Mouse (Mus musculus): ENCODE results near the gene Parp8. TPM values are rescaled to one million over a fixed set of nuclear protein-coding genes. Genes with fewer than 3 reads are reported as not detected.

Parp8 gene
- total and polyA plus RNA-seq, 3 experiments, result 7.9 to 9.5 (median 9.2) TPM

- TF ChIP-seq POLR2A (IDR thresholded peaks at IDR 0.05; ENCODE audit: insufficient read depth, low read depth, low read length) (no peak), EP300 (IDR thresholded peaks at IDR 0.05; ENCODE audit: insufficient read depth, low read depth, low read length) (no peak), CTCF (IDR thresholded peaks at IDR 0.05) (no peak)
- intact Hi-C loops (cut with DNase I), result no loop called here
- Histone ChIP-seq H3K27ac (no peak overlapping the region), H3K27me3 (ENCODE audit: control insufficient read depth, insufficient read depth, low read length) (no peaks in the 10 kb centered on the region), H3K9ac (ENCODE audit: low read depth, low read length) (no peak overlapping the region), H3K4me1 (ENCODE audit: control insufficient read depth, insufficient read depth, low read length) (no peaks in the 10 kb centered on the region; the same call in 1 of the 2 replicates), H3K4me3 (no peak overlapping the region), H3K79me2 (replicated peaks; ENCODE audit: control insufficient read depth, insufficient read depth, low read length) (no peaks in the 10 kb centered on the region), H3K36me3 (ENCODE audit: control insufficient read depth, insufficient read depth, low read length) (no peaks in the 10 kb centered on the region)
- 76% methylated on average over 5 of the region's 5 CpGs for WGBS
- DNase-seq, result peak in 1 of 2 experiments; percentile 26
These were observed 8.5 kb upstream of the Parp8 start for GRCm38 (mm10) chr13:117033676-117034308.

GRCm38 (mm10) chr13:117032402-117032801, 7.1 kb upstream of the Parp8 start:
- no peak overlapping the region for H3K4me3 ChIP-seq

GRCm38 (mm10) chr13:117031546-117031945, 6.2 kb upstream of the Parp8 start:
- no peak overlapping the region for H3K4me3 ChIP-seq
- WGBS, result 61% methylated on average over 6 of the region's 6 CpGs
- TF ChIP-seq EP300 (IDR thresholded peaks at IDR 0.05; ENCODE audit: insufficient read depth, low read depth, low read length), result no peak
- TF ChIP-seq POLR2A (IDR thresholded peaks at IDR 0.05; ENCODE audit: insufficient read depth, low read depth, low read length), result no peak
- TF ChIP-seq CTCF (IDR thresholded peaks at IDR 0.05), result no peak

More at GRCm38 (mm10) chr13:117032402-117032801, 7.1 kb upstream of the Parp8 start:
- Histone ChIP-seq H3K27me3 (ENCODE audit: control insufficient read depth, insufficient read depth, low read length) (no peaks in the 10 kb centered on the region), H3K9ac (ENCODE audit: low read depth, low read length) (no peak overlapping the region), H3K4me1 (ENCODE audit: control insufficient read depth, insufficient read depth, low read length) (no peaks in the 10 kb centered on the region; the same call in 1 of the 2 replicates), H3K27ac (no peak overlapping the region), H3K36me3 (ENCODE audit: control insufficient read depth, insufficient read depth, low read length) (no peaks in the 10 kb centered on the region), H3K79me2 (replicated peaks; ENCODE audit: control insufficient read depth, insufficient read depth, low read length) (no peaks in the 10 kb centered on the region)
- intact Hi-C loops (cut with DNase I), result no loop called here
- no peak for TF ChIP-seq CTCF (IDR thresholded peaks at IDR 0.05)
- no peak for TF ChIP-seq EP300 (IDR thresholded peaks at IDR 0.05; ENCODE audit: insufficient read depth, low read depth, low read length)
- TF ChIP-seq POLR2A (IDR thresholded peaks at IDR 0.05; ENCODE audit: insufficient read depth, low read depth, low read length), result no peak
- no peak for DNase-seq
- 92% methylated on average over 1 of the region's 1 CpGs for WGBS

GRCm38 (mm10) chr13:117028221-117028620, 2.9 kb upstream of the Parp8 start:
- no peak for DNase-seq
- H3K36me3 ChIP-seq (ENCODE audit: control insufficient read depth, insufficient read depth, low read length), result no peaks in the 10 kb centered on the region
- H3K27me3 ChIP-seq (ENCODE audit: control insufficient read depth, insufficient read depth, low read length), result no peaks in the 10 kb centered on the region
- no peak for TF ChIP-seq EP300 (IDR thresholded peaks at IDR 0.05; ENCODE audit: insufficient read depth, low read depth, low read length)
- TF ChIP-seq POLR2A (IDR thresholded peaks at IDR 0.05; ENCODE audit: insufficient read depth, low read depth, low read length), result no peak
- no peak for TF ChIP-seq CTCF (IDR thresholded peaks at IDR 0.05)
- intact Hi-C loops (cut with DNase I), result loop anchor here (5.0 kb wide), 2 partner anchors 86 to 99 kb away; no protein-coding TSS in a partner anchor
- 52% methylated on average over 5 of the region's 5 CpGs for WGBS
- H3K27ac ChIP-seq, result no peak overlapping the region
- H3K4me3 ChIP-seq, result no peak overlapping the region
- H3K4me1 ChIP-seq (ENCODE audit: control insufficient read depth, insufficient read depth, low read length), result no peaks in the 10 kb centered on the region; the same call in 1 of the 2 replicates
- no peak overlapping the region for H3K9ac ChIP-seq (ENCODE audit: low read depth, low read length)
- H3K79me2 ChIP-seq (replicated peaks; ENCODE audit: control insufficient read depth, insufficient read depth, low read length), result no peaks in the 10 kb centered on the region

More at GRCm38 (mm10) chr13:117031546-117031945, 6.2 kb upstream of the Parp8 start:
- Histone ChIP-seq H3K79me2 (replicated peaks; ENCODE audit: control insufficient read depth, insufficient read depth, low read length) (no peaks in the 10 kb centered on the region), H3K36me3 (ENCODE audit: control insufficient read depth, insufficient read depth, low read length) (no peaks in the 10 kb centered on the region), H3K4me1 (ENCODE audit: control insufficient read depth, insufficient read depth, low read length) (no peaks in the 10 kb centered on the region; the same call in 1 of the 2 replicates), H3K9ac (ENCODE audit: low read depth, low read length) (no peak overlapping the region), H3K27ac (no peak overlapping the region), H3K27me3 (ENCODE audit: control insufficient read depth, insufficient read depth, low read length) (no peaks in the 10 kb centered on the region)
- no peak for DNase-seq
- intact Hi-C loops (cut with DNase I), result no loop called here

- intact Hi-C loops (cut with DNase I), result loop anchor here (5.0 kb wide), 2 partner anchors 85 to 100 kb away; no protein-coding TSS in a partner anchor
- no peak overlapping the region for H3K27ac ChIP-seq
- H3K4me1 ChIP-seq (ENCODE audit: control insufficient read depth, insufficient read depth, low read length), result no peaks in the 10 kb centered on the region; the same call in 1 of the 2 replicates
- no peaks in the 10 kb centered on the region for H3K36me3 ChIP-seq (ENCODE audit: control insufficient read depth, insufficient read depth, low read length)
- no peak overlapping the region for H3K4me3 ChIP-seq
- H3K27me3 ChIP-seq (ENCODE audit: control insufficient read depth, insufficient read depth, low read length), result no peaks in the 10 kb centered on the region
- TF ChIP-seq CTCF (IDR thresholded peaks at IDR 0.05) (no peak), POLR2A (IDR thresholded peaks at IDR 0.05; ENCODE audit: insufficient read depth, low read depth, low read length) (no peak), EP300 (IDR thresholded peaks at IDR 0.05; ENCODE audit: insufficient read depth, low read depth, low read length) (no peak)
- H3K9ac ChIP-seq (ENCODE audit: low read depth, low read length), result no peak overlapping the region
- no peaks in the 10 kb centered on the region for H3K79me2 ChIP-seq (replicated peaks; ENCODE audit: control insufficient read depth, insufficient read depth, low read length)
- no peak for DNase-seq
- 84% methylated on average over 9 of the region's 9 CpGs for WGBS
These were observed 2.0 kb upstream of the Parp8 start for GRCm38 (mm10) chr13:117027336-117027735.

- TF ChIP-seq CTCF (IDR thresholded peaks at IDR 0.05) (no peak), EP300 (IDR thresholded peaks at IDR 0.05; ENCODE audit: insufficient read depth, low read depth, low read length) (no peak), POLR2A (IDR thresholded peaks at IDR 0.05; ENCODE audit: insufficient read depth, low read depth, low read length) (no peak)
- Histone ChIP-seq H3K79me2 (replicated peaks; ENCODE audit: control insufficient read depth, insufficient read depth, low read length) (no peaks in the 10 kb centered on the region), H3K9ac (ENCODE audit: low read depth, low read length) (no peak overlapping the region), H3K27ac (no peak overlapping the region; the same call in 1 of the 2 replicates), H3K36me3 (ENCODE audit: control insufficient read depth, insufficient read depth, low read length) (no peaks in the 10 kb centered on the region), H3K27me3 (ENCODE audit: control insufficient read depth, insufficient read depth, low read length) (no peaks in the 10 kb centered on the region), H3K4me3 (no peak overlapping the region), H3K4me1 (ENCODE audit: control insufficient read depth, insufficient read depth, low read length) (peaks cover 2% of the 10 kb centered on the region)
- no peak for DNase-seq
- intact Hi-C loops (cut with DNase I), result loop anchor here (5.0 kb wide), 2 partner anchors 84 to 101 kb away; no protein-coding TSS in a partner anchor
- WGBS, result 83% methylated on average over 7 of the region's 7 CpGs
These were observed 991 bp upstream of the Parp8 start for GRCm38 (mm10) chr13:117026276-117026780.

Measured in heart, adult 2 months (tissue).